Mouse (Mus musculus) CH12.LX (cell line): Measurements from ENCODE around the gene Hnrnpr. TPM values are rescaled to one million over a fixed set of nuclear protein-coding genes. Genes with fewer than 3 reads are reported as not detected.

Source experiments
- DNase-seq: peaks from one replicate; pipeline ENCODE4 v3.0.0-alpha.2; 2013; ENCODE audit errors: extremely low read depth
- H3K27ac ChIP-seq: 2 replicates; pipeline ENCODE4 v1.5.1; 2012; ENCODE audit warnings: low read depth, mild to moderate bottlenecking, control low read depth, moderate library complexity; ENCODE audit not compliant: insufficient read depth
- H3K27me3 ChIP-seq: replicated peaks from 2 replicates; pipeline ENCODE3; 2012; ENCODE audit warnings: inconsistent platforms
- H3K36me3 ChIP-seq, 2 experiments: replicated peaks in 1 of 2; 2 replicates each; pipeline versions ENCODE3 to v1.6.1; 2012; ENCODE audit warnings: inconsistent platforms in 1 of 2, low read length in 1 of 2, mild to moderate bottlenecking in 1 of 2, mixed read lengths in 1 of 2, moderate library complexity in 1 of 2; ENCODE audit not compliant: control insufficient read depth in 1 of 2, insufficient read depth in 1 of 2
- H3K4me1 ChIP-seq, 2 experiments: 2 replicates each; pipeline ENCODE4 v1.6.1; 2012; ENCODE audit warnings: inconsistent platforms in 1 of 2, moderate library complexity in 1 of 2; ENCODE audit not compliant: insufficient read depth in 2 of 2, control insufficient read depth in 1 of 2
- H3K4me2 ChIP-seq: 2 replicates; pipeline ENCODE4 v1.6.1; 2012; ENCODE audit warnings: low read depth, mild to moderate bottlenecking, control low read depth; ENCODE audit not compliant: poor library complexity, insufficient read depth, severe bottlenecking
- H3K4me3 ChIP-seq, 3 experiments: fragments of 150-350 bp in 1 of 3; sonication (generic) in 1 of 3; replicated peaks in 1 of 3; 2 replicates each; pipeline versions ENCODE3 to v1.5.1; 2011 to 2012; ENCODE audit warnings: low read depth in 2 of 3, low read length in 2 of 3, mild to moderate bottlenecking in 2 of 3, moderate library complexity in 2 of 3, control low read depth in 1 of 3, improper control_type of control experiment in 1 of 3, inconsistent platforms in 1 of 3, mixed read lengths in 1 of 3; ENCODE audit not compliant: poor library complexity in 1 of 3
- H3K79me2 ChIP-seq: replicated peaks from 2 replicates; pipeline ENCODE4 v1.6.1; 2012; ENCODE audit warnings: mild to moderate bottlenecking, moderate library complexity; ENCODE audit not compliant: control insufficient read depth, poor library complexity, insufficient read depth, severe bottlenecking; ENCODE audit errors: extremely low read depth
- H3K9ac ChIP-seq: 2 replicates; pipeline ENCODE4 v1.6.1; 2012; ENCODE audit warnings: low read depth, mild to moderate bottlenecking, control low read depth, moderate library complexity; ENCODE audit not compliant: insufficient read depth
- H3K9me3 ChIP-seq: replicated peaks from 2 replicates; pipeline ENCODE3; 2012; ENCODE audit warnings: low read length, inconsistent platforms, mixed read lengths
- BHLHE40 ChIP-seq: IDR thresholded peaks from 2 replicates; pipeline ENCODE4 v1.6.1; 2011; ENCODE audit warnings: mild to moderate bottlenecking, low read depth, low read length, improper control_type of control experiment
- CHD1 ChIP-seq: IDR thresholded peaks from 2 replicates; pipeline ENCODE4 v1.6.1; 2012; ENCODE audit warnings: low read depth, low read length, improper control_type of control experiment, inconsistent platforms
- CHD2 ChIP-seq: IDR thresholded peaks from 2 replicates; pipeline ENCODE4 v1.6.1; 2011; ENCODE audit warnings: low read length, improper control_type of control experiment
- CTCF ChIP-seq, 2 experiments: IDR thresholded peaks in 1 of 2; conservative IDR thresholded peaks in 1 of 2; 2 replicates each; pipeline ENCODE4 v1.5.1; 2011 to 2012; ENCODE audit warnings: low read depth in 2 of 2, low read length in 2 of 2, improper control_type of control experiment in 1 of 2, inconsistent platforms in 1 of 2, mild to moderate bottlenecking in 1 of 2, moderate library complexity in 1 of 2
- E2F4 ChIP-seq: IDR thresholded peaks from 2 replicates; pipeline ENCODE4 v1.6.1; 2011; ENCODE audit warnings: low read depth, low read length, improper control_type of control experiment; ENCODE audit not compliant: insufficient replicate concordance
- ELF1 ChIP-seq: IDR thresholded peaks from 2 replicates; pipeline ENCODE4 v1.6.1; 2014; ENCODE audit warnings: low read depth, mild to moderate bottlenecking, inconsistent platforms, low read length, improper control_type of control experiment
- EP300 ChIP-seq: IDR thresholded peaks from 2 replicates; pipeline ENCODE4 v1.6.1; 2011; ENCODE audit warnings: low read length, improper control_type of control experiment
- ETS1 ChIP-seq: conservative IDR thresholded peaks from 2 replicates; pipeline ENCODE4 v1.6.1; 2012; ENCODE audit warnings: low read depth, mild to moderate bottlenecking, inconsistent platforms, low read length, improper control_type of control experiment, moderate library complexity
- GABPA ChIP-seq: IDR thresholded peaks from 2 replicates; pipeline ENCODE4 v1.6.1; 2012; ENCODE audit warnings: low read depth, low read length, improper control_type of control experiment, inconsistent platforms; ENCODE audit not compliant: insufficient replicate concordance
- HCFC1 ChIP-seq: IDR thresholded peaks from 2 replicates; pipeline ENCODE4 v1.6.1; 2012; ENCODE audit warnings: low read depth, mild to moderate bottlenecking, inconsistent platforms, low read length, improper control_type of control experiment
- IRF4 ChIP-seq: IDR thresholded peaks from 2 replicates; pipeline ENCODE4 v1.6.1; 2014; ENCODE audit warnings: low read depth, mild to moderate bottlenecking, inconsistent platforms, low read length, improper control_type of control experiment
- JUN ChIP-seq: IDR thresholded peaks from 2 replicates; pipeline ENCODE4 v1.6.1; 2011; ENCODE audit warnings: low read depth, mild to moderate bottlenecking, low read length, improper control_type of control experiment, moderate library complexity; ENCODE audit not compliant: insufficient read depth
- JUND ChIP-seq: conservative IDR thresholded peaks from 2 replicates; pipeline ENCODE4 v1.6.1; 2011; ENCODE audit warnings: low read depth, low read length, improper control_type of control experiment
- KAT2A ChIP-seq: IDR thresholded peaks from 2 replicates; pipeline ENCODE4 v1.6.1; 2012; ENCODE audit warnings: low read length, improper control_type of control experiment, inconsistent platforms; ENCODE audit not compliant: insufficient replicate concordance
- MAFK ChIP-seq: IDR thresholded peaks from 2 replicates; pipeline ENCODE4 v1.6.1; 2011; ENCODE audit warnings: low read length, improper control_type of control experiment; ENCODE audit not compliant: insufficient replicate concordance
- MAX ChIP-seq: IDR thresholded peaks from 2 replicates; pipeline ENCODE4 v1.6.1; 2011; ENCODE audit warnings: low read length, improper control_type of control experiment
- MAZ ChIP-seq: IDR thresholded peaks from 2 replicates; pipeline ENCODE4 v1.6.1; 2012; ENCODE audit warnings: low read depth, mild to moderate bottlenecking, inconsistent platforms, low read length, improper control_type of control experiment, moderate library complexity
- MEF2A ChIP-seq: IDR thresholded peaks from 2 replicates; pipeline ENCODE4 v1.6.1; 2014; ENCODE audit warnings: low read depth, mild to moderate bottlenecking, inconsistent platforms, low read length, improper control_type of control experiment, borderline replicate concordance
- MXI1 ChIP-seq: IDR thresholded peaks from 2 replicates; pipeline ENCODE4 v1.6.1; 2011; ENCODE audit warnings: mild to moderate bottlenecking, low read depth, low read length, improper control_type of control experiment
- MYC ChIP-seq: IDR thresholded peaks from 2 replicates; pipeline ENCODE4 v1.6.1; 2011; ENCODE audit warnings: low read depth, mild to moderate bottlenecking, improper control_type of control experiment, low read length
- NELFE ChIP-seq: IDR thresholded peaks from 2 replicates; pipeline ENCODE4 v1.6.1; 2011; ENCODE audit warnings: low read depth, low read length, improper control_type of control experiment
- NRF1 ChIP-seq: IDR thresholded peaks from 2 replicates; pipeline ENCODE4 v1.6.1; 2014; ENCODE audit warnings: low read depth, mild to moderate bottlenecking, inconsistent platforms, low read length, improper control_type of control experiment, moderate library complexity
- PAX5 ChIP-seq: IDR thresholded peaks from 2 replicates; pipeline ENCODE4 v1.6.1; 2012; ENCODE audit warnings: low read length, inconsistent platforms, mixed read lengths
- POLR2A ChIP-seq: IDR thresholded peaks from 2 replicates; pipeline ENCODE4 v1.6.1; 2011; ENCODE audit warnings: low read depth, mild to moderate bottlenecking, improper control_type of control experiment, low read length
- POLR2AphosphoS2 ChIP-seq: IDR thresholded peaks from 2 replicates; pipeline ENCODE4 v1.6.1; 2011; ENCODE audit warnings: low read depth, low read length, improper control_type of control experiment
- RAD21 ChIP-seq: IDR thresholded peaks from 2 replicates; pipeline ENCODE4 v1.6.1; 2011; ENCODE audit warnings: low read depth, mild to moderate bottlenecking, low read length, improper control_type of control experiment, moderate library complexity
- RCOR1 ChIP-seq: conservative IDR thresholded peaks from 2 replicates; pipeline ENCODE4 v1.6.1; 2012; ENCODE audit warnings: low read depth, mild to moderate bottlenecking, inconsistent platforms, low read length, improper control_type of control experiment
- SIN3A ChIP-seq: IDR thresholded peaks from 2 replicates; pipeline ENCODE4 v1.6.1; 2012; ENCODE audit warnings: low read length, improper control_type of control experiment, inconsistent platforms
- SMC3 ChIP-seq: IDR thresholded peaks from 2 replicates; pipeline ENCODE4 v1.6.1; 2011; ENCODE audit warnings: low read depth, low read length, improper control_type of control experiment
- TBP ChIP-seq: conservative IDR thresholded peaks from 2 replicates; pipeline ENCODE4 v1.6.1; 2011; ENCODE audit warnings: low read depth, low read length, improper control_type of control experiment
- TCF12 ChIP-seq: IDR thresholded peaks from 2 replicates; pipeline ENCODE4 v1.6.1; 2014; ENCODE audit warnings: low read depth, mild to moderate bottlenecking, inconsistent platforms, low read length, improper control_type of control experiment
- UBTF ChIP-seq: IDR thresholded peaks from 2 replicates; pipeline ENCODE4 v1.6.1; 2012; ENCODE audit warnings: low read depth, mild to moderate bottlenecking, inconsistent platforms, low read length, improper control_type of control experiment, moderate library complexity
- USF1 ChIP-seq: IDR thresholded peaks from 2 replicates; pipeline ENCODE4 v1.6.1; 2014; ENCODE audit warnings: low read depth, mild to moderate bottlenecking, inconsistent platforms, low read length, improper control_type of control experiment
- USF2 ChIP-seq: conservative IDR thresholded peaks from 2 replicates; pipeline ENCODE4 v1.6.1; 2011; ENCODE audit warnings: low read depth, low read length, improper control_type of control experiment
- ZC3H11A ChIP-seq: IDR thresholded peaks from 2 replicates; pipeline ENCODE4 v1.6.1; 2012; ENCODE audit warnings: low read depth, mild to moderate bottlenecking, inconsistent platforms, low read length, improper control_type of control experiment
- ZKSCAN1 ChIP-seq: IDR thresholded peaks from 2 replicates; pipeline ENCODE4 v1.6.1; 2012; ENCODE audit warnings: low read depth, inconsistent platforms, low read length, improper control_type of control experiment, borderline replicate concordance
- ZMIZ1 ChIP-seq: IDR thresholded peaks from 2 replicates; pipeline ENCODE4 v1.6.1; 2012; ENCODE audit warnings: low read depth, mild to moderate bottlenecking, inconsistent platforms, low read length, improper control_type of control experiment
- ZNF384 ChIP-seq: IDR thresholded peaks from 2 replicates; pipeline ENCODE4 v1.6.1; 2012; ENCODE audit warnings: low read depth, low read length, improper control_type of control experiment, inconsistent platforms
- dilution Hi-C: fragments of 300-500 bp; cut with MboI; formaldehyde crosslinking; loops from 2 replicates; pipeline ENCODE4 v1.14.3; 2020; ENCODE audit warnings: low sequenced_read_pairs; ENCODE audit not compliant: extremely low pct_unique_long_range_greater_than_20kb, extremely low pct_ligation_motif_present
- in situ Hi-C: fragments of 300-500 bp; cut with MboI; formaldehyde crosslinking; loops from 3 replicates; pipeline ENCODE4 v1.14.3; 2019; ENCODE audit warnings: low sequenced_read_pairs, low pct_ligation_motif_present, low pct_unique_long_range_greater_than_20kb, mixed read lengths
- polyA plus RNA-seq: library from polyadenylated mRNA; unstranded; fragments of >175 nt; gene quantifications from 2 replicates; pipeline ENCODE4 v1.2.1, GENCODE M21; 2012; ENCODE audit warnings: low read depth; ENCODE audit not compliant: insufficient read length
- total RNA-seq, 2 experiments: library from RNA; depleted of rRNA; stranded (reverse); fragments of 300-350 nt in 1 of 2; fragments of >200 nt in 1 of 2; gene quantifications; 2 replicates each; pipeline ENCODE4 v1.2.3; 2012 to 2014

Hnrnpr gene
- total RNA-seq (2012; rRNA removed), result 65.6 and 86.6 TPM in 2 replicates
- total RNA-seq (2014; rRNA removed), result 117 and 137 TPM in 2 replicates
- polyA plus RNA-seq, result 130 and 183 TPM in 2 replicates

- H3K4me1 ChIP-seq, result peaks cover 2 to 34% of the 10 kb centered on the region in 2 experiments; a peak in 2 of 4 replicates
- peak within 1 kb of the TSS; percentile 83 for H3K27ac ChIP-seq
- peak within 1 kb of the TSS; percentile 72 to 95 (median 84) for H3K4me3 ChIP-seq
- H3K4me2 ChIP-seq, result peak within 1 kb of the TSS; percentile 95
- H3K36me3 ChIP-seq, result peaks cover 0 to 2% of the 10 kb centered on the region in 2 experiments
- dilution Hi-C loops, result no loop called here
- DNase-seq, result peak; percentile 97
- no peaks in the 10 kb centered on the region for H3K27me3 ChIP-seq
- peak within 1 kb of the TSS; percentile 99 for H3K9ac ChIP-seq
- in situ Hi-C loops, result loop anchor here (5.0 kb wide), 1 partner anchor 38 kb away; no protein-coding TSS in a partner anchor
- peaks cover 39% of the 10 kb centered on the region for H3K79me2 ChIP-seq
- TF ChIP-seq POLR2A, result peak; percentile 84
- no peak for TF ChIP-seq POLR2AphosphoS2
- TF ChIP-seq CTCF (conservative IDR thresholded peaks at IDR 0.05 in 1 of 2, IDR thresholded peaks at IDR 0.05 in 1 of 2; ENCODE audit: low read depth in 2 of 2, low read length in 2 of 2), result no peak
- TF ChIP-seq MXI1, result peak; percentile 45
- TF ChIP-seq ZNF384, result no peak
- TF ChIP-seq SIN3A, result peak; percentile 66
- peak; percentile 92 for TF ChIP-seq MAX
- TF ChIP-seq GABPA, result no peak
- no peak for TF ChIP-seq ZKSCAN1
- TF ChIP-seq MAZ, result 0 out of 2 replicates have a peak, but pooled peaks have one; percentile 40
- peak; percentile 73 for TF ChIP-seq NELFE
- peak; percentile 93 for TF ChIP-seq ELF1
- no peak for TF ChIP-seq ZC3H11A
- TF ChIP-seq IRF4, result peak; percentile 59
- TF ChIP-seq MEF2A, result peak; percentile 72; the same call in 1 of the 2 replicates
- TF ChIP-seq ZMIZ1, result peak; percentile 39; the same call in 1 of the 2 replicates
- TF ChIP-seq CHD2, result peak; percentile 98
- no peak for TF ChIP-seq MAFK
- TF ChIP-seq USF2, result no peak
- TF ChIP-seq USF1, result no peak
- no peak for TF ChIP-seq EP300
- no peak for TF ChIP-seq RCOR1
- TF ChIP-seq E2F4, result no peak
- no peak for TF ChIP-seq UBTF
- no peak for TF ChIP-seq NRF1
- no peak for TF ChIP-seq JUN
- peak; percentile 21; the same call in 1 of the 2 replicates for TF ChIP-seq TBP
- TF ChIP-seq SMC3, result no peak
- peak; percentile 38; the same call in 1 of the 2 replicates for TF ChIP-seq ETS1
- peak; percentile 81 for TF ChIP-seq TCF12
- no peak for TF ChIP-seq RAD21
- no peak for TF ChIP-seq PAX5
- peak; percentile 89 for TF ChIP-seq MYC
- peak; percentile 76 for TF ChIP-seq HCFC1
- no peak for TF ChIP-seq JUND
- peak; percentile 63 for TF ChIP-seq BHLHE40
- TF ChIP-seq KAT2A, result 0 out of 2 replicates have a peak, but pooled peaks have one; percentile 71
- no peak for TF ChIP-seq CHD1
- no peaks in the 10 kb centered on the region for H3K9me3 ChIP-seq
These were observed at the start of gene Hnrnpr for GRCm38 (mm10) chr4:136310229-136311041. Hnrnpr (plus strand) TSS chr4:136310942.
